Mouse (Mus musculus): Measurements from ENCODE around the gene Maml2.

Maml2 gene

DNA sequence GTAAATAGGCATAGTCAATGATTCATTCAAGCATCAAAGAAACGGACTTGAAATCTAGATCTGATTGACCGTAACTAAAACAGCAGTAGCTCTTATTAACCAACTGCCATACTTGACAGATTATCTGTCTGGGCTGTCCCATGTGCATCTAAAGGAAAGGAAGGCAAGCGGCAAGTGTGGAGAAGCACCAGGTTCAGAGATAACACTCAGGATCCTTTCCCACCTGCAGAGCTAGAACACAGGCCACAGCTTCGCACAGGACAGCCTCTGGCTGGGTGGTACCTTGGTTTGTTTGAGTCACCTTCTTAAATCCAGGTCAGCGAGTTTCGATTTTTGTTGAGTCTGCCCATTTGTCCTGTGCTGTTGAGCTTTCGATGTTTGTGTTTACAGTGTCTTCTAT is 240.4 kb downstream of the Maml2 start:
- no peak for DNase-seq

DNA sequence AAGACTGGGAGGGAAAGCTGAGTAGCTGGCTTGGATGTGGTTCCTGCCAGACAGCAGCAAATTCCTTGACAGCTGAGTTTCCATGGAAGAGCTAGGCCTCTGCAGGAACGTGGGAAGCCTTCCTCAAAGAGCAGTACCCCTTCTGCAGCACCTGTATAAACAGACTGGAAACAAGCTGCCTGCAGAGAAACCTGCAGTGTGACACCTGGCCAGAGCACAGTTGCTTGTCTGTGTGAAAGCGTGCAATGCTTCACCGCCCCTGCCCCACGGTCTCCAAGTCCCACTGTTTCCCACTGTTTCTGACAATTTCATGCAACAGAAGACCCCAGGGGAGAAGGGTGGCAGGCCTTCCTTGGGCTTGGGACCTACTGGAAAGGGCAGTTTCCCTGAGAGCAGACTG is 241.8 kb downstream of the Maml2 start:
- no peak for DNase-seq

DNA sequence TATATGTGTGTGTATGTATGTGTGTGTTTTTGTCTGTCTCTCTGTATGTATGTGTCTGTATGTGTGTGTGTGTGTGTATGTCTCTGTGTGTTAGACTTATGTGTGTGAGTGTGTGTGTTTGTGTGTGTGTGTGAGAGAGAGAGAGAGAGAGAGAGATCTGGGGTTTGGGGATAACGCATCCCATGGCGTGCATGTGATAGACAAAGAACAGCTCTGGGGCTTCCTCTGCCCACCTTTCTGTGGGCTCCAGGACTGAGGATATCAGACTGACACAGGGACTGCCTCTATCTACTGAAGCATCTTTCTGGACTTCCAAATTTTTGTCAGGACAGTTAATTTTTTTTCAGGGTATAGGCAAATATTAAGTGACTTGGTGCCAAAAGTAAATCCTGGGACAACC is 242.5 kb downstream of the Maml2 start:
- no peak for DNase-seq

DNA sequence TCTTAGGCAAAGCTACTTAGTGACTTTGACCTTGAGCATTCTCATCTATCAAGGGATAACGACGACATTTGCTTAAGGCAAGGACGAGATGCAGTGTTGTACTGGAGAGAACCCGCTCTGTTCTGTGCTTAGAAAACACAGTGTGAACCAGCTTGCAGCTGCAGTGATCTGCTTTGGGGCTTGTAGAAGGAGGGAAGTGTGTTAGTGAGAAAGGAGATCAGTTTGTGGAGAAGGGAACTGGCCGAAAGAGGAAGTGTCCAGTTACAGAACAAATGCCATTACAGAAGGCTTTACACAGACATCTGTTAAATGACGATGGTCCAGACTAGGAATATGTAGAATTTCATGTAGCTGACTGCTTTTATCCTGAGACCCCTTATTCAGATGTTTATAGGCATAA is 243.0 kb downstream of the Maml2 start:
- no peak for DNase-seq

DNA sequence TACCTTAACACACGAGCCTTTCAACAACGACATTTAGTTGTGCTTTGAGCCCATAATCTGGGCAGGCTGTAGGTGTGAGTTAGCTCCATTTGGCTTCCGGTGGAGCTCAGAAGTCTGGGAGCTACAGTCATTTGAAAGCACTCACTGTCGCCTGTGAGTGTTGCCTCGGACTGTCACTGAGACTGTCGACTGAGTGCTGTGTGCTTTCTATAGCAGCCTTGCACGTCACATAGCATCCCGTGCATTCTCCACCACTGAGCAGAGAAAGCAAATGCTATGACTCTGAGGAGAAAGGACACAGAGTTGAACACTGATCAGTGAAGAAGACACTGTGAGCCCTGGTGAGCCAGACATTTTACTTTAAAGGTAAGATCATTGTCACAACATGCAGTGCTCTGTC is 245.4 kb downstream of the Maml2 start:
- no peak for DNase-seq

DNA sequence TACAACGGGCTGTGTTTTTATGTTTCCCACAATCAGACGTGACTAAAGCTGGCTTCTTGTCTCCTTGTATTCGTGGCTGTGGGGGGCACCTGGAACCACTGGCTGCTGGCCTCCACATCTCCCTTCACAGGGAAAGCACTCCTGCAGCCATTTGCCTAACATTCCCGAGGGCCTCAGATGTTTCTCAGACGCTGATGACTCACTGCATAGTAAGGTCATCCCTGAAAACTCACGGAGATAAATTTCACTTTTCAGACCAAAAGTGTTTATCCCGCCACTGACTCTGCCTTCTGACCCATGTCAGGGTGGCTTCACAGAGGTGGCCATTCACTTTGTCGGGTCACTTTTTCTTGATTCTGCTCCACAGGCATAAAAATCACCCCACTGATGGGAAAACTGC is 246.4 kb downstream of the Maml2 start:
- DNase-seq, result no peak

DNA sequence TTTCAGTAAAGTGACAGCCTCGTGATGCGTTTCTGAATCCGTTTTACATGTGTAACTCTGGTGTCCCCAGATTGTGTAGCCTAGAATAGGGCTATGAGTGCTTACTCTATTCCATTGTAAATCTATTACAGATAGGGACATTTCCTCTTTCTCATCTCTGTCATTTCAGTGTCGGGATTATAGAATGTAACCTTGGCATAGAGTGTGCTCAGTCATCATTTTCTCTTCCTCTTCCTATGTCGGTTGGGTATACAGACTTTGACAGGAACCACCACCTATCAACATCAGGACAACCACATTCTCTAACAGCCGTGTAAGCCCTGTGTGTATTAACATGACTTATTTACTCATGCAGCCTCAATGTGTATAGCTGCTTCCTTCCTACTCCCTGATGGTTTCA is 248.0 kb downstream of the Maml2 start:
- DNase-seq, result no peak

DNA sequence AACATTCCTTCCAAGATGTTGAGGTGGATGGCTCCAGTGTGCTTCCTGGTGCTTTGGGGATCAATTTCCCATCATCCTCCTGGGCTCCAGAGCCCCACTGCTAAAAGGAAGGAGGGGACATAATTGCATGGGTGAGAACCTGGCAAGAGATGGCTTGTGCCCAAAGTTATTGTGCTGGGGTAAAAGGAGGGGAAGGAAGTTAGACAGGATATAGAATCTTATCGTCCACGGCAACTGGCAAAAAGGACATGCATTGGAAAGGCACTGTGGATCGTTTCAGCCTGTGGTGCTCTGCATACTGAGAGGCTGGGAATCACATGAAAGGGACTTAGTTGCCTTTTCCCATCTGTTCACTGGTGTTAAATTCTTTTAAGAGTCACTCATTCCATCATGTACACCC is 252.2 kb downstream of the Maml2 start:
- DNase-seq, result no peak

DNA sequence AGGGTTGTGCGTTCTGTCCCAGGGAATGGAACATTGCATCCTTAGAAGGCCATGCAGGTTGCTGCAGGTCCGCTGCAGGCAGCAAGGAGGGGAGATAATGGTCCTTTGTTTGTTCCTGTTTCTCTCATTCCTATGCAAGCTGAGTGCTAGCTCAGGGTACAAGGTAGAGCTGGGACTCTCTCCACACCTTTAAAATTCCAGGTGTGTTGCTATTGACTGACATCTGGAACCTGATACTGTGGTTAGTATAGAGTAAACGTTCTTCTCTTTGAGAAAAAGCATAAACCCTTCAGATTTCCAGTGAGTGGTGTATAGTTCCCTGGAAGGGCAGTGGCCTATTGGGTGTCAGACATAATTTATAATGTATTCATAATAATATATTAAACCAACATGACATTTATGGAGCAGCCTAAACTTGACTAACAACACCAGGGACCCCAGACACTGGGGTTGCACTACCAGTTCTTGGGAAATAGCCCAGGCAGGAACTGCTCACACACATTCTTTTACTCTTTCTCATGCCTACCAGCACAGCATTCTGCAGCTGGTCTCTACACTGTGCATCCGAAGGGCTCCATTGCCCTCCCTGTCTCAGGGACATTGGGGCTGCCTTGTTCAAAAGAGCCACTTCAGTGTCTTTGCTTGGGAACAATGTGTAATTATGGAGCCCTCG is 254.8 kb downstream of the Maml2 start:
- DNase-seq, result no peak

DNA sequence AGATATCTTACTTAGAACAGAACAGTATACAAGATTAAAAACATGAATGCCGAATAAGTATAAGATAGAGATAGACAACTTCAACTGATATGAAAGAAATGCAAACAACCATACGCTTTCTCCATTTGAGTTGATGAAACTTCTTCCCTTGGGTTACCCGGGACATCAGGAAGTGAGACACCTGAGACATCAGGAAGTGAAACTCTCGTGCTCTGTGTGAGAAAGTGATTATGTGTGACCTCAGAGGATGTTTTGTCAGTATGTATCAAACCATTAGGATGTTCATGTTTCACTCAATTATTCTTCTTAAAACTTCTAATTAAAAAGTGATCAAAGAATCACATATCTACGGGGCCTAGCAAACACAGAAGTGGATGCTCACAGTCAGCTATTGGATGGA is 257.0 kb downstream of the Maml2 start:
- no peak for DNase-seq

DNA sequence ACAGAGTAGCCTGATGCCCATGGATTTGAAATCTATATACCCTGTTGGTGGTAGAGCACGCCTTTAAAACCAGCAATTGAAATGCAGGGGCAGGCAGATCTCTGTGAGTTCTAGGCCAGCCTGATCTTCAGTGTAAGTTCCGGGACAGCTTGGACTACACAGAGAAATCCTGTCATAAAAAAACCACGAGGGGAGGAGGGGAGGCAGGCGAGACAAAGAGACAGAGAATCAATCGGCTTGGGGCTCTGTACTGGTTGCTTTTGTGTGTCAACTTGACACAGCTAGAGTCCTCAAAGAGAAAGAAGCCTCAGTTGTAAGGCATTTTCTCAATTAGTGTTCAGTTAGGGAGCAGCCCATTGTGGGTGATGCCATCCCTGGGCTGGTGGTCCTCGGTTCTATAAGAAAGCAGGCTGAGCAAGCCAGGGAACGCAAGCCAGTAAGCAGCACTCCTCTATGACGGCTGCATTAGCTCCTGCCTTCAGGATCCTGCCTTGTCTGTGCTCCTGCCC is 258.3 kb downstream of the Maml2 start:
- no peak for DNase-seq

DNA sequence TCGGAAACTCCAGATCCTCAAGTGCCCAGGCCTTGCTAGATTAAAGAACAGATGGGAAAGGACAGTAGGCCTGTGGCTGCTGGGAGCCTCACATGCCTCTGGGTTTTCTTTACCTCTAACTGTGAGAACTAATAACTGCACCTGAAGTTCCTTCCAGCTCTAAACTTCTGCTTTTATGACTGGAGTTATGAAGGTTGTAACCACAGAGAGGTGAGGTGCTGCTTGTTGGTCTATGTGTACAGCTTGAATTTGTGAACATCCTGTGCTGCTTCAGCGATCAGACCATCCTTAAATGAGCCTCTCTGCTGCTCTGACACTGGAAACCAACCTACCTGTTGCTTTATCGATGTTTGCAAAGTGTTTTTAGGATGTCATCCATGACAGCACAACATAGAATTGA is 258.9 kb downstream of the Maml2 start:
- no peak for DNase-seq

DNA sequence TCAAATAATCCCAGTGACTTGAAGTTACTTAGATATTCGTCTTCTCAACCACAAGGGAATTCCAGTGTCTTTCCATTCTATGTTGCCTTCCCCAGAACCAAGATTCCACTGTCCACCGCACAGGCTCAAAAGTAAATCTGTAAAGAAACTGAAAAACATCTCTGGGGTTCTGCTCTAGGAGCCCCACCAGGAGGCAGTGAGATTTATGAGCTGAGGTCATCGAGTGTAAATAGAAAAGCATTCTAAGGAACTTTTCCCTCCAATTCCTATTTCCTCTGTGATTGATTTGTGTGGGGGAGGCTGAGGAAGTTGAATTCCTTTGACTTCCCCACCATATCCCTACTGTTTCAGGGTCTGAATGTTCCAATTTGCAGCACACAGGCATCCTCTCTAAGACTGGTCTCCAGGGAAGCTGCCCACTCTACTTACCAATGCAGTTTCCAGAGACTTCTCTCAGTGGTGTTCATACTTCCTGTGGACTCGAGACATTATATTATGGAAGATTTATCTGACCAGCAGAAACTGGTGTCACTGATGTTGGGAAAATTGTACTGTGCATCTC is 261.1 kb downstream of the Maml2 start:
- DNase-seq, result no peak

DNA sequence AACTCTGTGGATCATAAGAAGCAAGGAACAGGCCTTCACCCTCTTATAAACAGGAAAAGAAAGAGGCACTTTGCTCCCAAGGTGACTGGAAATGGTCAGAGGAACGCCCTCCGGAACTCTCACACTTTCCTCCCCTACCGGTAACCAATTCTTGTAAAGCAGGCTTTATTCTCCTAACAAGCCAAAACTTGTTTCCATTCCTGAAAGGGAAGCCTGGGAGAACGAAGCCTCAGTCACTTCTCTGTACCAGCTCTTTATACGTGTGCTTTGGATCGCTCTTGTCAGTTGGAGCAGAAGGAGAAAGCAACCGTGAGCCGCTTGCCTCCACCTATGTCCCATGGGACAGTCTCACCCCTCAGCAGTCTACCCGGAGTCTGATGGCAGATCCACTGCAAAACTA is 262.9 kb downstream of the Maml2 start:
- no peak for DNase-seq

DNA sequence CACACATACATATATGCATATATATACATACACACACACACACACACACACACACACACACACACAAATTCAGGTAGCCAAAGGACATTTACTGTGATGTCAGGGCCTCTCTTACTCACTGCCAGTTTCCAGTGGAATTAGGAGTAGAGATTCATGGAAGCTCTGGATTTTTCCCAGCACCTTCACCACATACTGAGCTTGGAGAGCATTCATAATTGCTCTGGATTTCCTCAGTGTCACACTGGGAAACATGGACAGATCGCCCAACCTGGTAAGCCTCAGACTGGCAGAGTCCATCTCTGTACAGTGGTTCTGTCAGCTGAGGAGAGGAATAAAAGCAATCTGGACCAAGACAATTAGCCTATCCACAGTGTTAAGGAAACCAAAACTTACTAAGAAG is 263.6 kb downstream of the Maml2 start:
- peak; percentile 57 for DNase-seq

DNA sequence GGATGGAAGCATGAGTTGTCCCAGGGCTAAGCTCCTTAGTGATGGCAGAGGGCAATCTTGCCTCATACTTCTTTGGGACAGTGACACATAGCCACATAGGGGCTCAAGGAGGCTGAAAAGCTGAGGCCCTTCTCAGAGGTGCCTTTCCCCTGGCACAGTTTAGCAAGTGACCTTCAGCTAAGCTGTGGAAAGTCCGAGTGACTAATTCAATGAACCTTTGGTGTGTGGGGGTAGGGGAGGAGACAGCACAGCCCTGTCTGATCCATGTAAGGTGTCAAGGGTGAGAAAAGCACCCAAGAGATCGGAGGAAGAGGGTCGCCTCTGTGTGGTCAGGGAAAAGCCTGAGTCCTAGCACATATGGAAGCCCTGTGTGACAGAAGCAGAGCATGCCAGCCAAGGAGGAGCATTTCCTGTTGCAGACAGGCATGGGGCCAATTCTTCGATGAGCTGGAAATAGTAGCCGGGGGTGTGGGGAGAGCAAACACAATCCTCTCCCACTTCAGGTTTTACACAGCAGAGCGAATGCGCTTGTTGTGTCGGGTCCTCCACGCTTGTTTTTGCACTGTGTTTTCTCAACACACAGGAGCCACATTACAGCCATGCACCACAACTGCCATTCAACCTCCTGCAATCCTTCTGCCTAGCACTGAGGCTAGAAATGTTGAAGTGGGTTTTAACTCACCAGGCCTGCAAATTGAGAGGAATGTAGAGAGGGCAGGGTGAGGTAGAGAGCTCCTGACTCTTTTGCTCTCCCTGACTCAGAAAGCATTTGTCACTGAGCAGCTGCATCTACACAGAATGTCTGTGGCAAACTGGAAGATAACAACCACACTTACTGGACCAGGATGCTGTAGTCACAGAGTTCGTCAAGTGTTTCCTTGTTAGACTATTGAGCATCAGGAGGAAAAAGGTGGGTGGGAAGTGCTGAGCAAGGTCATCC is 266.0 kb downstream of the Maml2 start:
- peak; percentile 96 for DNase-seq

DNA sequence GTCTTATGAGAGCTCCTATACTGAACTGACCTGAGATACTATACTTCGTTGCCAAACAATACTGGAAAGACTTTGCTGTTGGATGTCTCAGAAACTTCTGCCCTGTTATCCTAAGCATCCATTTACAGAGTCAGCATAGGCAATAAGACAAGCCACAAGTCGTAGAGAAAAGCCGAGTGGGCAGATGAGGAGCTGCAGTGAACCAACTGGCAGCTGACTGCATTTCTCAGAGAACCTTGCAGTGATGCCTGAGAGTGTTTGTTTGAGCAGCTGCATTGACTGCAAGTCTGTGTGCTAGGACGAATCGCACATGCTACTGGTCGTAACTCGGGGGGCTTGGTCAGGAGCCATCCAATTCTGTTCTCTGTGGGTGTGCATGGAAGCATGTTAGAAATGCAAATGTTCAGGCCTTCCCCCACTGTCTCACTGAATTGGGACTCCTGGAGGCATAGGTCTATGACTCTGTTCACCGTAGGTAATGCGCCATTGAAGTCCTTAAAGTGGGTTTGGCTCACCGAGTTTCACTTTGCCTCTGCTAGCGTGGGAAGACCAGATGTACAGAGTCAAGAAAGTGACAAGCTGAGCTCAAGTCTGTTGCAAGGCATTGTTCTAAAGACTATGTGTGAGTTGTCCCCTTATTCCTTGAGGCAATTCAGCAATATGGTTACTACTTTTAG is 267.7 kb downstream of the Maml2 start:
- DNase-seq, result peak; percentile 55

DNA sequence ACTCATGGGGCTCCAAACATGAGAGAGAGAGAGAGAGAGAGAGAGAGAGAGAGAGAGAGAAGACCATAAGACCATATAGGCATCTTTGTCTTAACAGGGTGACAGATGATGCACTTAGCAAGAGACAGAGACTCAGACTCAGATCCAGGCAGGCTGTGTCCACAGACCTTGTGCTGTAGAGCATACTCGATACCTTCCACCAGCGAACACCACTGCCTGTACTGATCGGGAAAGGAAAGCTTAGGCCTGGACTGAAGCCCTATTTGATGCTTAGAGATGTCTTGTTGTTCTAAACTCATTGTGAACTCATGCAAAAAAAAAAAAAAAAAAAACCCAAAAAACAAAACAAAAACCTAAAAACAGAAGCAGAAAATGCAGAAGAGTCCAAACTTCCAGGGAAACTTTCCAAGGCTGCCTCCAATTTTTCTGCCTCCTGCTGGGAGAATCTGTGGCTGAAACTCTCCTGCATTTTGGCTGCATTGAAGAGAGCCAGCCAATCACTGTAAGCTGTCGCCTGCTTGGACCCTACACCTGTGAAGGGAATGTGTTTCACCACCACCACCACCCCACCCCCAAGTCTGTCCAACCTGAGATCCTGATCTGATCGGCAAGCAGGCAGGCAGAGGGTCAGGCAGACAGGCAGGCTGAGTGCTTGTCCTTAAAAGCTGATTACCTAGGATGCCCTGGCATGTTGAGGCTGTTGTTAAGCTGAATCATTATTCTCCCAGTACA is 268.6 kb downstream of the Maml2 start:
- peak; percentile 71 for DNase-seq

DNA sequence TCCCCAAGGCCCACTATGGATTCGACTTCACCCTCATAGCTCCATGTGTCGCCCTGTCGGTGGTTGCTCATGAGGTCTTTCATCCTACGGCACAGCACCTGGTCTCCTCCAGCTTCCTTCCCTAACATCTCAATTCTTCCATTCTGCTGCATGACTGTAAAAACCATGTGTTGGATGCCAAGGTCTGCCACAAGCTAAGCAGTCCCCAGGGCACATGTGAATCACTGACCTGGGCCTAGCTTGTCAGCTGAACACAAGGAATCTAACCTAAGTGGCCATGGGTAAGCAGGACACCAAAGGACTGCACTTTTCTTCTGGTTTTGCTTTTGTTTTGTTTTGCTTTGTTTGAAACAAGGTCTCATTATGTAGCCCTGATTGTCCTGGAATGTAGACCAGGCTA is 271.3 kb downstream of the Maml2 start:
- DNase-seq, result no peak

DNA sequence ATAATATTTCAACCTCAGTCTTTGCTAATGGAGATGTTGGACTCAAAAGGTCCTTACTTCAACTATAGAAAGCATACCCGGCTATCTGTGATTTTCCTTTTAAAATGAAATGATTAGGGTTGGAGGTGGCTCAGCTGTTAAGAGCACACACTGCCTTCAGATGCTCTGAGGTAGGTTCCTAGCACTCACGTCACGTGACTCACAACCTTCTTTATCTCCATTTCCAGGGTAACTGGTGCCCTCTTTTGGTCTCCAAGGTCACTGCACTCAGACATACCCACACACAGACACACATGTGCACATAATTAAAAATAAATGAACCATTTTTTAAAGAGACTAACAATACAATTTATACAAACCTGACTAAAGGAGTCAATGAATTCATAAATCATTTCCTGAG is 275.1 kb downstream of the Maml2 start:
- DNase-seq, result no peak

DNA sequence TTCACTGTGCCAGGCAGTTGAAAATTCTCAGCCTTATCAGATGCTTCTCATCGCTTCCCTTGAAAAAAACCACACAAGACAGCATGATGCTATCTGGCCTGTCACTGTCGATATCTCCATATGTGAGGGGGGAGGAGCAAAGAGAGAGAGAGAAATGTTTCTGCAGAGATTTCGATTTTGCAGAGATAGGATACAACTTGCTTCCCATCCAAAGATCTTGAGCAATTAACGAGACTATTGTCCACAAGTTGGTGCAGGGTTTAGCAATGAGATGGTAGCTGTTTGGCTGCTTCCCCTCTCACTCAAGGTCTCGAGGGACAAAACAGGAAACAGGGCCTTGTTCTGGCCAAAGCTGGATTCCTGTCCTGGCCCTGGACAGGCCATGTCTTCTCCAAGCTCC is 276.3 kb downstream of the Maml2 start:
- no peak for DNase-seq

DNA sequence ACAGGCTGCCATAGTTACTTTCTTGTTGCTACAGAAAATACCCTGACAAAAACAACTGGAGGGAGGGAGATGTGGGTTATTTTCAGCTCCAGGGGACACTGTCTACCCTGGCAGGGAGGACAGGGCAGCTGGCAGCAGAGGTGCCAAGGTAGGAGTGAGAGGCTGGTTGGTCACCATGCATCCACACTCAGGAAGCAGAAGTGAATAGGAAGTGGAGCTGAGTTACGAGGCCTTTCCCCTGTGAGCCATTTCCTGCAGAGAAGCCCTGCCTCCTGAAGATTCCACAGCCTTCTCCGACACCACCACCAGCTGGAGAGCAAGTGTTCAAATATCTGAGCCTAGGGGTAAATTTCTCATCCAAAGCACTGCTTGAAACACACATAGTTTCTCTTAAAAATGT is 277.2 kb downstream of the Maml2 start:
- DNase-seq, result no peak

DNA sequence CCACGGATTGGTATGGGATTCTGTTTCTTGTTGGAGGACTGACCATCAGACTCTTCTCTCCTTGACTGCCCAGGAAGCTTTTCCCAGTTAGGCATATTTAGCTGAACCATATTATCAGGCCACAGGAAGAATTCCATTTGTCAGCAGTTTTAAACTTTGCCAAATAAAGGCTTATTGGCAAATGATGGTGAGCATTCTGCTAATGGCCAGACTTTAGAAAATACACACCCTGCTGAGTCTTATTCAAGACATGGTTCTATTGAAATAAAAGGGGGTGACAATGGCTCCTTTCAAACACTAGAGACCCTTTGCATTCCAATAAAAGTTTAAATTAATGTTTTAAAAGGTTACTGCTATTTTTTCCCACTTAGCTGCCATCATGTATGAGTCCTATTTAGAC is 279.4 kb downstream of the Maml2 start:
- no peak for DNase-seq
